Mouse (Mus musculus): ENCODE data around the gene Mxra7. TPM values are rescaled to one million over a fixed set of nuclear protein-coding genes. Genes with fewer than 3 reads are reported as not detected.

Mxra7 gene
- 0.03 and 0.05 TPM in 2 replicates for polyA plus RNA-seq (2012)

GRCm38 (mm10) chr11:116827534-116828165 lies at the start of gene Mxra7:
TSS of gene Mxra7 (minus strand) at chr11:116828046.
- TF ChIP-seq GATA1 (IDR thresholded peaks at IDR 0.05; ENCODE audit: low read length) = no peak
- no peak for TF ChIP-seq TAL1 (IDR thresholded peaks at IDR 0.05; ENCODE audit: low read length)
- peaks cover 37% of the 10 kb centered on the region for H3K27me3 ChIP-seq (ENCODE audit: control insufficient read depth)
- no peaks in the 10 kb centered on the region for H3K36me3 ChIP-seq (ENCODE audit: control insufficient read depth)
- H3K9me3 ChIP-seq (ENCODE audit: control insufficient read depth, low read length) = no peaks in the 10 kb centered on the region
- H3K4me1 ChIP-seq (ENCODE audit: control insufficient read depth) = peaks cover 12% of the 10 kb centered on the region
- H3K4me3 ChIP-seq (replicated peaks) = peak within 1 kb of the TSS; percentile 55

DNA sequence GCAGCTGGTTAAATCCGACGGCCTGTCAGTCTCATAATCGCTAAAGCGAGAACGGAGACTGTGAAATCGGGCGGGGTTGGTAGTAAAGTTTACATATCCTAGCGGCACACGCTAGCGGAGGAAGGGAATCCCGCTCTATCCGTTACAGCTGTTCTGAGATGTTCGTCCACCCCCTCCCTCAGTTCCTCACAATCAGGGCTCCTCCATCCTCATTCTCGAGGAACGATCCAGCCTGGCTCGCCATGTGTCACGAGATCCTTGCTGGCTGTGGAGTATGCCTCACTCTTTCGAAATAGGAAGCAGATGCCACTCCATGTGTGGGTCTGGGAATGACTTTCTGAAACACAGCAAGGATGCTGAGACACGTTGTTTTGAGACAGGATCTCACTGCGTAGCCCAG lies 46.1 kb upstream of the Mxra7 start:
- Histone ChIP-seq H3K36me3 (ENCODE audit: control insufficient read depth) (peaks cover 28% of the 10 kb centered on the region), H3K4me3 (replicated peaks) (no peak overlapping the region), H3K27me3 (ENCODE audit: control insufficient read depth) (no peaks in the 10 kb centered on the region), H3K9me3 (ENCODE audit: control insufficient read depth, low read length) (no peaks in the 10 kb centered on the region), H3K4me1 (ENCODE audit: control insufficient read depth) (no peaks in the 10 kb centered on the region)
- TF ChIP-seq TAL1 (IDR thresholded peaks at IDR 0.05; ENCODE audit: low read length) (no peak), GATA1 (IDR thresholded peaks at IDR 0.05; ENCODE audit: low read length) (no peak)

- no peaks in the 10 kb centered on the region for H3K27me3 ChIP-seq (ENCODE audit: control insufficient read depth)
- TF ChIP-seq GATA1 (IDR thresholded peaks at IDR 0.05; ENCODE audit: low read length) = no peak
- no peak for TF ChIP-seq TAL1 (IDR thresholded peaks at IDR 0.05; ENCODE audit: low read length)
- no peak overlapping the region for H3K4me3 ChIP-seq (replicated peaks)
- peaks cover 28% of the 10 kb centered on the region for H3K36me3 ChIP-seq (ENCODE audit: control insufficient read depth)
- no peaks in the 10 kb centered on the region for H3K9me3 ChIP-seq (ENCODE audit: control insufficient read depth, low read length)
- H3K4me1 ChIP-seq (ENCODE audit: control insufficient read depth) = no peaks in the 10 kb centered on the region
Measured at GRCm38 (mm10) chr11:116871538-116871937, 43.7 kb upstream of the Mxra7 start.

DNA sequence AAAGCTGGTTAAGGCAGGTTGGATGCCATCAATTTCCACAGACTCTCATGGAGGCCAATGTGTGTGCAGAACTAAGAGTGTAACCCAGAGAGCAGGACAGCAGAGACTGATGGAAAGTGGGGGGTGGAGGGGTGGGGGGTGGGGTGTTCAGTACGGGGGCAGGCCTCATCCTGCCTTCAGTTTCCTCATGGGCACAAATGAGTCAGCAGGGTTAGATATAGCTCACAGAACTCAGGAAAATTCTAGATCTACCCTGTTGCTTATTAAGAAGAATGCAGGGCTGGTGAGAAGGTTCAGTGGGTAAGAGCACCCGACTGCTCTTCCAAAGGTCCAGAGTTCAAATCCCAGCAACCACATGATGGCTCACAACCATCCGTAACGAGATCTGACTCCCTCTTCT lies 41.8 kb upstream of the Mxra7 start:
- TF ChIP-seq TAL1 (IDR thresholded peaks at IDR 0.05; ENCODE audit: low read length) (no peak), GATA1 (IDR thresholded peaks at IDR 0.05; ENCODE audit: low read length) (no peak)
- Histone ChIP-seq H3K9me3 (ENCODE audit: control insufficient read depth, low read length) (no peaks in the 10 kb centered on the region), H3K4me3 (replicated peaks) (no peak overlapping the region), H3K27me3 (ENCODE audit: control insufficient read depth) (no peaks in the 10 kb centered on the region), H3K36me3 (ENCODE audit: control insufficient read depth) (peaks cover 37% of the 10 kb centered on the region), H3K4me1 (ENCODE audit: control insufficient read depth) (no peaks in the 10 kb centered on the region)

GRCm38 (mm10) chr11:116869223-116869622 lies 41.4 kb upstream of the Mxra7 start:
- no peak overlapping the region for H3K4me3 ChIP-seq (replicated peaks)
- no peaks in the 10 kb centered on the region for H3K27me3 ChIP-seq (ENCODE audit: control insufficient read depth)
- H3K36me3 ChIP-seq (ENCODE audit: control insufficient read depth) = peaks cover 34% of the 10 kb centered on the region
- H3K4me1 ChIP-seq (ENCODE audit: control insufficient read depth) = peaks cover 2% of the 10 kb centered on the region
- TF ChIP-seq GATA1 (IDR thresholded peaks at IDR 0.05; ENCODE audit: low read length) = no peak
- H3K9me3 ChIP-seq (ENCODE audit: control insufficient read depth, low read length) = no peaks in the 10 kb centered on the region

- H3K27me3 ChIP-seq (ENCODE audit: control insufficient read depth) = no peaks in the 10 kb centered on the region
- peaks cover 29% of the 10 kb centered on the region for H3K36me3 ChIP-seq (ENCODE audit: control insufficient read depth)
- TF ChIP-seq TAL1 (IDR thresholded peaks at IDR 0.05; ENCODE audit: low read length) (no peak), GATA1 (IDR thresholded peaks at IDR 0.05; ENCODE audit: low read length) (no peak)
- H3K4me1 ChIP-seq (ENCODE audit: control insufficient read depth) = peaks cover 6% of the 10 kb centered on the region
- no peak overlapping the region for H3K4me3 ChIP-seq (replicated peaks)
- no peaks in the 10 kb centered on the region for H3K9me3 ChIP-seq (ENCODE audit: control insufficient read depth, low read length)
Measured at GRCm38 (mm10) chr11:116868129-116868528, 40.3 kb upstream of the Mxra7 start.

- TF ChIP-seq TAL1 (IDR thresholded peaks at IDR 0.05; ENCODE audit: low read length) (no peak), GATA1 (IDR thresholded peaks at IDR 0.05; ENCODE audit: low read length) (no peak)
- H3K4me3 ChIP-seq (replicated peaks) = no peak overlapping the region
- no peaks in the 10 kb centered on the region for H3K27me3 ChIP-seq (ENCODE audit: control insufficient read depth)
- peaks cover 6% of the 10 kb centered on the region for H3K4me1 ChIP-seq (ENCODE audit: control insufficient read depth)
- H3K36me3 ChIP-seq (ENCODE audit: control insufficient read depth) = peaks cover 35% of the 10 kb centered on the region
- no peaks in the 10 kb centered on the region for H3K9me3 ChIP-seq (ENCODE audit: control insufficient read depth, low read length)
Measured at GRCm38 (mm10) chr11:116865945-116866585, 38.2 kb upstream of the Mxra7 start.

DNA sequence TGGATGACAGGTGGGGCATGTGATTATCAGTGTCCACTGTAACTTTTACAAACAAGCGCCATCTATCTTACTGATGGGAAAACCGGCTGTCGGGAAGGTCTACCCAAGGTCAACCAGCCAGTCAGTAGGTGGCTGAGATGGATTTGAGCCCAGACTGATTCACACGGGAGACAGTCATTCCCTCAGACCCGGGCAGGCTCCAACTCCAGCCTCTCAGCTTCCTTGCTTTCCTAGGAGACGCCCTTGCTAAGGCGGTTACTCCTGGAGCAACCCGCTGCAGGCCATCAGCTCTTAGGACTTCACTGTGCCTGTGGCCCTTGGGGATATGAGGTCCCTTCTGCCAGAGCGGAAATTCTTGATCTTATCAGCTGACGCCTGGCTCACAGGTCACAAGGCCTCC lies 36.6 kb upstream of the Mxra7 start:
- Histone ChIP-seq H3K27me3 (ENCODE audit: control insufficient read depth) (no peaks in the 10 kb centered on the region), H3K4me1 (ENCODE audit: control insufficient read depth) (peaks cover 6% of the 10 kb centered on the region), H3K9me3 (ENCODE audit: control insufficient read depth, low read length) (no peaks in the 10 kb centered on the region), H3K4me3 (replicated peaks) (no peak overlapping the region), H3K36me3 (ENCODE audit: control insufficient read depth) (peaks cover 46% of the 10 kb centered on the region)
- TF ChIP-seq TAL1 (IDR thresholded peaks at IDR 0.05; ENCODE audit: low read length) = no peak
- no peak for TF ChIP-seq GATA1 (IDR thresholded peaks at IDR 0.05; ENCODE audit: low read length)

GRCm38 (mm10) chr11:116857183-116857850 lies 29.5 kb upstream of the Mxra7 start:
- peaks cover 27% of the 10 kb centered on the region for H3K4me1 ChIP-seq (ENCODE audit: control insufficient read depth)
- no peaks in the 10 kb centered on the region for H3K27me3 ChIP-seq (ENCODE audit: control insufficient read depth)
- no peak overlapping the region for H3K4me3 ChIP-seq (replicated peaks)
- TF ChIP-seq TAL1 (IDR thresholded peaks at IDR 0.05; ENCODE audit: low read length) (no peak), GATA1 (IDR thresholded peaks at IDR 0.05; ENCODE audit: low read length) (no peak)
- peaks cover 34% of the 10 kb centered on the region for H3K36me3 ChIP-seq (ENCODE audit: control insufficient read depth)
- H3K9me3 ChIP-seq (ENCODE audit: control insufficient read depth, low read length) = no peaks in the 10 kb centered on the region
